Mouse (Mus musculus): ENCODE results near the gene Rnasel. TPM values are rescaled to one million over a fixed set of nuclear protein-coding genes. Genes with fewer than 3 reads are reported as not detected.
"Not testable (repeated sequence)": the region's sequence is repeated elsewhere in the genome, so short reads cannot be mapped to it uniquely, and the experiment has no call there.

Gene Rnasel
- polyA plus RNA-seq, 1 experiment, result 1.4 TPM

- TF ChIP-seq GATA1 (IDR thresholded peaks at IDR 0.05; ENCODE audit: low read length) (no peak), TAL1 (IDR thresholded peaks at IDR 0.05; ENCODE audit: low read length) (no peak)
- Histone ChIP-seq H3K4me3 (replicated peaks) (peak overlapping the region; percentile 69), H3K9me3 (ENCODE audit: control insufficient read depth, low read length) (no peaks in the 10 kb centered on the region), H3K27me3 (ENCODE audit: control insufficient read depth) (no peaks in the 10 kb centered on the region), H3K36me3 (ENCODE audit: control insufficient read depth) (peaks cover 42% of the 10 kb centered on the region), H3K4me1 (ENCODE audit: control insufficient read depth) (peaks cover 69% of the 10 kb centered on the region)
Observed at GRCm38 (mm10) chr1:153752521-153752920, 3.3 kb downstream of the Rnasel start.

DNA sequence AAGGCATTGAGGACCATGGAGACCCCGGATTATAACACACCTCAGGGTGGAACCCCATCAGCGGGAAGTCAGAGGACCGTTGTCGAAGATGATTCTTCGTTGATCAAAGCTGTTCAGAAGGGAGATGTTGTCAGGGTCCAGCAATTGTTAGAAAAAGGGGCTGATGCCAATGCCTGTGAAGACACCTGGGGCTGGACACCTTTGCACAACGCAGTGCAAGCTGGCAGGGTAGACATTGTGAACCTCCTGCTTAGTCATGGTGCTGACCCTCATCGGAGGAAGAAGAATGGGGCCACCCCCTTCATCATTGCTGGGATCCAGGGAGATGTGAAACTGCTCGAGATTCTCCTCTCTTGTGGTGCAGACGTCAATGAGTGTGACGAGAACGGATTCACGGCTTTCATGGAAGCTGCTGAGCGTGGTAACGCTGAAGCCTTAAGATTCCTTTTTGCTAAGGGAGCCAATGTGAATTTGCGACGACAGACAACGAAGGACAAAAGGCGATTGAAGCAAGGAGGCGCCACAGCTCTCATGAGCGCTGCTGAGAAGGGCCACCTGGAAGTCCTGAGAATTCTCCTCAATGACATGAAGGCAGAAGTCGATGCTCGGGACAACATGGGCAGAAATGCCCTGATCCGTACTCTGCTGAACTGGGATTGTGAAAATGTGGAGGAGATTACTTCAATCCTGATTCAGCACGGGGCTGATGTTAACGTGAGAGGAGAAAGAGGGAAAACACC is 4.7 kb downstream of the Rnasel start:
- Histone ChIP-seq H3K4me3 (replicated peaks) (peak overlapping the region; percentile 23), H3K27me3 (ENCODE audit: control insufficient read depth) (no peaks in the 10 kb centered on the region), H3K9me3 (ENCODE audit: control insufficient read depth, low read length) (no peaks in the 10 kb centered on the region), H3K4me1 (ENCODE audit: control insufficient read depth) (peaks cover 58% of the 10 kb centered on the region), H3K36me3 (ENCODE audit: control insufficient read depth) (peaks cover 53% of the 10 kb centered on the region)
- TF ChIP-seq TAL1 (IDR thresholded peaks at IDR 0.05; ENCODE audit: low read length), result no peak
- TF ChIP-seq GATA1 (IDR thresholded peaks at IDR 0.05; ENCODE audit: low read length), result no peak

- H3K36me3 ChIP-seq (ENCODE audit: control insufficient read depth), result peaks cover 39% of the 10 kb centered on the region
- no peaks in the 10 kb centered on the region for H3K4me1 ChIP-seq (ENCODE audit: control insufficient read depth)
- no peak for TF ChIP-seq GATA1 (IDR thresholded peaks at IDR 0.05; ENCODE audit: low read length)
- TF ChIP-seq TAL1 (IDR thresholded peaks at IDR 0.05; ENCODE audit: low read length), result no peak
Observed at GRCm38 (mm10) chr1:153764136-153764535, 14.9 kb downstream of the Rnasel start.

DNA sequence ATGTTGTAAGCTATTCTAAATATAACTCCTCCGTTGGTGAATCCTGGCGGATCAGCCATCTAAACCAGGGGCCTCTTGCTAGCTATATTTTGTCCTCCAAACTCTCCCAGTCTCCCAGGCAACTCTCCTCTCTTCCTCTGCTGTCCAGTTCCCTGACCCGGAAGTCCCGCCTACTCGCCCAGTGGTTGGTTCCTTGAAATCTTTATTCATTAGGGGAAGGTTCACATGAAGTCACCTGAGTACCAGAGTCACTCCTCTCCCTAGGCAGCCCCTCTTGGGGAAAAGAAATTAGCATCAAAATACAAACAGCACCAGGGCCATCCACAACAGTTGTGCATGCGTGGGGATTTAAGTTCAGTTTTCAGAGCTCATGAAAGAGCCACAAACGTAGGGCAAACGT is 17.1 kb downstream of the Rnasel start:
- TF ChIP-seq GATA1 (IDR thresholded peaks at IDR 0.05; ENCODE audit: low read length) (no peak), TAL1 (IDR thresholded peaks at IDR 0.05; ENCODE audit: low read length) (no peak)
- H3K27me3 ChIP-seq (ENCODE audit: control insufficient read depth), result no peaks in the 10 kb centered on the region
- no peaks in the 10 kb centered on the region for H3K9me3 ChIP-seq (ENCODE audit: control insufficient read depth, low read length)

More at GRCm38 (mm10) chr1:153764136-153764535, 14.9 kb downstream of the Rnasel start:
- H3K4me3 ChIP-seq (replicated peaks), result no peak overlapping the region
- no peaks in the 10 kb centered on the region for H3K9me3 ChIP-seq (ENCODE audit: control insufficient read depth, low read length)
- no peaks in the 10 kb centered on the region for H3K27me3 ChIP-seq (ENCODE audit: control insufficient read depth)

DNA sequence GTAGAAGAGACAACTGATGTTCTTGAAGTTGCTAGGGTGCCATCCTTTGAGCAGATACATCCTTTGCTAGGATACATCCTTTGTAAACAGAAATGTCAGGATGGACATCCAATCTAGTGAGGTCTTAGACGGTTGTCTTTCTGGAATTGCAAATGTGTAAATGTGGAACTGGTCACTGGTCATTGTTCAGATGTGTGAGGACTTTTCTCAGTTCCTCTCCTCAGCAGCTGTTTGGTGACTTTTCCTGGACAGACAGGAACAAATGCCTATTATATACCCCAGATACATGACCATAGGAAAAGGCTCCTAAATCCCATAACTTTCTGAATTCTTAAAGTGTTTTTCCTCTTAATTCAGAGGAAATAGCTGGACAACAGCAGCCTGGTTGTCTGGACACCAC is 18.1 kb downstream of the Rnasel start:
- no peaks in the 10 kb centered on the region for H3K27me3 ChIP-seq (ENCODE audit: control insufficient read depth)
- H3K4me3 ChIP-seq (replicated peaks), result no peak overlapping the region
- H3K9me3 ChIP-seq (ENCODE audit: control insufficient read depth, low read length), result no peaks in the 10 kb centered on the region
- TF ChIP-seq TAL1 (IDR thresholded peaks at IDR 0.05; ENCODE audit: low read length), result no peak
- H3K36me3 ChIP-seq (ENCODE audit: control insufficient read depth), result peaks cover 7% of the 10 kb centered on the region
- H3K4me1 ChIP-seq (ENCODE audit: control insufficient read depth), result no peaks in the 10 kb centered on the region

More for the DNA sequence above, 17.1 kb downstream of the Rnasel start:
- Histone ChIP-seq H3K4me3 (replicated peaks) (no peak overlapping the region), H3K4me1 (ENCODE audit: control insufficient read depth) (no peaks in the 10 kb centered on the region), H3K36me3 (ENCODE audit: control insufficient read depth) (peaks cover 17% of the 10 kb centered on the region)

GRCm38 (mm10) chr1:153768465-153768864 is 19.2 kb downstream of the Rnasel start:
- TF ChIP-seq TAL1 (IDR thresholded peaks at IDR 0.05; ENCODE audit: low read length) (no peak), GATA1 (IDR thresholded peaks at IDR 0.05; ENCODE audit: low read length) (no peak)
- Histone ChIP-seq H3K4me3 (replicated peaks) (no peak overlapping the region), H3K4me1 (ENCODE audit: control insufficient read depth) (no peaks in the 10 kb centered on the region), H3K36me3 (ENCODE audit: control insufficient read depth) (no peaks in the 10 kb centered on the region), H3K9me3 (ENCODE audit: control insufficient read depth, low read length) (no peaks in the 10 kb centered on the region), H3K27me3 (ENCODE audit: control insufficient read depth) (no peaks in the 10 kb centered on the region)

DNA sequence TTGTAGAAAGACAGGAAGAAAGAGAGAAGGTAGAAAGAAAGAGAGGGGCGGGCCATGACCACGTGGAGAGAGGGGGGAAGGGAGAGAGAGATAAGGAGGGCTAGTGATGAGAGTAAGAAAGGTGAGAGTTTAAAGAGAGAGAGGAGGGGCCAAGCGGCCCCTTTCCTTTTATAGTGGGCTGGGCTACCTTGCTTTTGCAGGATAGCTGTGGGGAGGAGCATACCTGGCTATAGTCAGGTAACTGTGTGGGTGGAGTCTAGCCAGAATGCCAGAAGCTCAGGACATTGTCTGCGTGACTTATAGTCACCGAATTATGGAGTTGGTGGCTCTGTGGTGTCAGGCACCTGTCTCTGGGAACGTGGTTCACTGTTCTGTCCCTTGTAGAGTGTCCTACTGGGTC is 20.3 kb downstream of the Rnasel start:
- H3K4me1 ChIP-seq (ENCODE audit: control insufficient read depth); H3K4me3 ChIP-seq (replicated peaks); H3K27me3 ChIP-seq (ENCODE audit: control insufficient read depth); H3K36me3 ChIP-seq (ENCODE audit: control insufficient read depth); H3K9me3 ChIP-seq (ENCODE audit: control insufficient read depth, low read length): not testable (repeated sequence)

GRCm38 (mm10) chr1:153769998-153770775 is 21.0 kb downstream of the Rnasel start:
- TF ChIP-seq GATA1 (IDR thresholded peaks at IDR 0.05; ENCODE audit: low read length) (no peak), TAL1 (IDR thresholded peaks at IDR 0.05; ENCODE audit: low read length) (no peak)
- Histone ChIP-seq H3K27me3 (ENCODE audit: control insufficient read depth) (no peaks in the 10 kb centered on the region), H3K4me1 (ENCODE audit: control insufficient read depth) (no peaks in the 10 kb centered on the region), H3K4me3 (replicated peaks) (no peak overlapping the region), H3K9me3 (ENCODE audit: control insufficient read depth, low read length) (no peaks in the 10 kb centered on the region), H3K36me3 (ENCODE audit: control insufficient read depth) (no peaks in the 10 kb centered on the region)

- Histone ChIP-seq H3K27me3 (ENCODE audit: control insufficient read depth) (no peaks in the 10 kb centered on the region), H3K9me3 (ENCODE audit: control insufficient read depth, low read length) (no peaks in the 10 kb centered on the region)
- TF ChIP-seq TAL1 (IDR thresholded peaks at IDR 0.05; ENCODE audit: low read length), result no peak
- no peak for TF ChIP-seq GATA1 (IDR thresholded peaks at IDR 0.05; ENCODE audit: low read length)
Observed at GRCm38 (mm10) chr1:153770776-153771167, 21.5 kb downstream of the Rnasel start.

More at GRCm38 (mm10) chr1:153770776-153771167, 21.5 kb downstream of the Rnasel start:
- no peaks in the 10 kb centered on the region for H3K36me3 ChIP-seq (ENCODE audit: control insufficient read depth)
- no peaks in the 10 kb centered on the region for H3K4me1 ChIP-seq (ENCODE audit: control insufficient read depth)
- H3K4me3 ChIP-seq (replicated peaks), result no peak overlapping the region
